Mouse (Mus musculus): ENCODE measurements around the gene Zc3h10. TPM values are rescaled to one million over a fixed set of nuclear protein-coding genes. Genes with fewer than 3 reads are reported as not detected.

Zc3h10 gene
- 23.3 and 24.2 TPM in 2 replicates for polyA plus RNA-seq (2015; fragmentation: Nextera tagmentation; extraction: Ambion mirVana)

GRCm38 (mm10) chr10:128547361-128548032 lies at the start of gene Zc3h10:
Zc3h10 (minus strand) TSS chr10:128547774.
- H3K4me1 ChIP-seq (replicated peaks) = peaks cover 29% of the 10 kb centered on the region
- H3K4me3 ChIP-seq (replicated peaks) = peak within 1 kb of the TSS; percentile 85
- under 1% methylated on average over 50 of the region's 50 CpGs for WGBS
- H3K9me3 ChIP-seq = no peaks in the 10 kb centered on the region
- peaks cover 32% of the 10 kb centered on the region for H3K36me3 ChIP-seq
- no peaks in the 10 kb centered on the region for H3K27me3 ChIP-seq
- peak within 1 kb of the TSS; percentile 95 for H3K9ac ChIP-seq (replicated peaks)
- H3K27ac ChIP-seq = peak within 1 kb of the TSS; percentile 96
- H3K4me2 ChIP-seq (replicated peaks) = peak within 1 kb of the TSS; percentile 78
- ATAC-seq = peak; percentile 90

GRCm38 (mm10) chr10:128592797-128593196 lies 45.2 kb upstream of the Zc3h10 start:
- 68% methylated on average over 5 of the region's 5 CpGs for WGBS

DNA sequence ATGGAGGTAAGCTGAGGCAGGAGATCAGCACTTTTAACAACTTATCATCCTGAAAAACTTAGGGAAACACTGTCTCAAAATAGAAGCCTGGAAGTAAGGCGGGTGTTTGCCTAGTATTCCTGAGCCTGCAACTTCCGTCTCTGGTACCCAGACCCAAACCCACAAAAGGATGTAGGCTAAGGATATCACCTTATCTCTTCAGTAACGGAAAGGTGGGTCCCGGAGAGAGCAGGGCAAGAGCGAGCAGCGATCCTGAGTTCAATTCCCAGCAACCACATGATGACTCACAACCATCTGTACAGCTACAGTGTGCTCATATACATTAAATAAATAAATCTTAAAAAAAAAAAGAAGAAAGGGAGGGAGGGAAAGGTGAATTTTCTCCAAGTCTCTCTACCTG lies 43.9 kb upstream of the Zc3h10 start:
- 91% methylated on average over 6 of the region's 6 CpGs for WGBS
- no peak for ATAC-seq
- Histone ChIP-seq H3K4me2 (replicated peaks) (no peak overlapping the region), H3K36me3 (no peaks in the 10 kb centered on the region), H3K4me3 (replicated peaks) (no peak overlapping the region), H3K9ac (replicated peaks) (no peak overlapping the region), H3K9me3 (no peaks in the 10 kb centered on the region), H3K27me3 (peaks cover 46% of the 10 kb centered on the region), H3K4me1 (replicated peaks) (peaks cover 18% of the 10 kb centered on the region), H3K27ac (no peak overlapping the region)

More at GRCm38 (mm10) chr10:128592797-128593196, 45.2 kb upstream of the Zc3h10 start:
- H3K9ac ChIP-seq (replicated peaks) = no peak overlapping the region
- H3K4me2 ChIP-seq (replicated peaks) = no peak overlapping the region
- no peak overlapping the region for H3K4me3 ChIP-seq (replicated peaks)
- H3K4me1 ChIP-seq (replicated peaks) = peaks cover 18% of the 10 kb centered on the region
- H3K9me3 ChIP-seq = no peaks in the 10 kb centered on the region
- peaks cover 33% of the 10 kb centered on the region for H3K27me3 ChIP-seq
- ATAC-seq = no peak
- H3K27ac ChIP-seq = no peak overlapping the region
- no peaks in the 10 kb centered on the region for H3K36me3 ChIP-seq

DNA sequence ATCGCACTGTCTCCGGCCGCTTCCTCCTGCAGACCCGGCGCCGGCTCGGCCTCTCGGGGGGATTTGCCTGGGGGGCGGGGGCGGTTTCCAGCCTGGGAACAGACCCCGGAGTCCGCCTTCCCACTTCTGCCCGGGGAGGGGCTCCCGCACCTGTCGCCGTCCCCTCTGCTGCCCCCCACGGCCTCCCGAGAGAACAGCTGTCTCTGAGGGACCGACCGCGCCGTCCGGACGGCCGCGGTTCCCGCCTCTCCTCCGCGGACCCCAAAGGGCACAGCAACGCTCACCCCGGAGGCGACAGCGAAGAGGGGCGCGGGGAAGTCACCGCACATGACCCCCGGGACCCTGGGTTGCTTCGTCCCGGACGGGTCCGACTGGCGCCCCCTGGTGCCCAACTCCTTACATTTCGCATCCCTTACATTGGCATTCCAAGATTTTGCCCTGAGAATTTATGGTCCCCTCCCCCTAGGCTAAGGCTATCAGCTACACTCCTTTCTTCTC lies 42.7 kb upstream of the Zc3h10 start:
- no peaks in the 10 kb centered on the region for H3K9me3 ChIP-seq
- peak overlapping the region; percentile 62 for H3K9ac ChIP-seq (replicated peaks)
- peak; percentile 73 for ATAC-seq
- WGBS = 0% methylated on average over 43 of the region's 43 CpGs
- no peaks in the 10 kb centered on the region for H3K36me3 ChIP-seq
- H3K27me3 ChIP-seq = peaks cover 56% of the 10 kb centered on the region
- H3K4me2 ChIP-seq (replicated peaks) = peak overlapping the region; percentile 93
- no peak overlapping the region for H3K27ac ChIP-seq
- peaks cover 18% of the 10 kb centered on the region for H3K4me1 ChIP-seq (replicated peaks)
- H3K4me3 ChIP-seq (replicated peaks) = peak overlapping the region; percentile 62

DNA sequence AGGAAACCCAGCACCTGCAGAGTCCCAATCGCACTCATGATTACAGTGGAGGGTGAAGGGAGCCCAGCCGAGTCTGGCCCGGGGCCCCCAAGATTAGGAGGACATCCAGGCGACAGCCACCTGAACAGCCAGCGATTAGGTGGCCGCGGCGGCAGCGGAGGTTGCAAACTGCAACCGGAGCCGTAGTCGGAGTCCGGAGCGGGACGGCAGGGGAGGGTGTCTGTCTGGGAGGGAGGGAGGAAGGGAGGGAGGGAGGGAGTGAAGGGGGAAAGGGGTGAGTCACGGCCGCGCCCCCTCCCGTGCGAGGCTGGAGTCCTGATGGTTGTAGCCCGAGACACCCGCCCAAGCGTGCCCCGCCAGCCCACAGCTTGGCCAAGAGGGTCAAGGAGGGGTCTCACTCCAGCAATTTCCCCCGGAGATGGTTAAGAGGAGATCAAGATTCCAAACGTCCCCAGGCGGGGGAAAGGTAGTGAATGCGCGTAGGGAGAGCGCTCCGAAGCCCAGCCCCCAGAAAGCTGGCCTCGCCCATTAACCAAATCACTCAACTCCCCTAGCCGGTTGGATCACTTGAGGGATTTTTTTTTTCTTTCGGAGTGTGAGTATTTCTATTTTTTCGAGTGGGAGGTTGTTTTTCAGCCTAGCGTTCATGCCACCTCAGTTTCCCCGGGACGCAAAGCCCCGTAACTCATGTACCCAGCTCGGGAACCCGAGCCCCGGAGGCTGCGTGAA lies 42.1 kb upstream of the Zc3h10 start, which contains the start of gene Erbb3:
TSS of gene Erbb3 (minus strand) at position 189 of the 729 bp plus-strand sequence.
- ATAC-seq = peak; percentile 43

DNA sequence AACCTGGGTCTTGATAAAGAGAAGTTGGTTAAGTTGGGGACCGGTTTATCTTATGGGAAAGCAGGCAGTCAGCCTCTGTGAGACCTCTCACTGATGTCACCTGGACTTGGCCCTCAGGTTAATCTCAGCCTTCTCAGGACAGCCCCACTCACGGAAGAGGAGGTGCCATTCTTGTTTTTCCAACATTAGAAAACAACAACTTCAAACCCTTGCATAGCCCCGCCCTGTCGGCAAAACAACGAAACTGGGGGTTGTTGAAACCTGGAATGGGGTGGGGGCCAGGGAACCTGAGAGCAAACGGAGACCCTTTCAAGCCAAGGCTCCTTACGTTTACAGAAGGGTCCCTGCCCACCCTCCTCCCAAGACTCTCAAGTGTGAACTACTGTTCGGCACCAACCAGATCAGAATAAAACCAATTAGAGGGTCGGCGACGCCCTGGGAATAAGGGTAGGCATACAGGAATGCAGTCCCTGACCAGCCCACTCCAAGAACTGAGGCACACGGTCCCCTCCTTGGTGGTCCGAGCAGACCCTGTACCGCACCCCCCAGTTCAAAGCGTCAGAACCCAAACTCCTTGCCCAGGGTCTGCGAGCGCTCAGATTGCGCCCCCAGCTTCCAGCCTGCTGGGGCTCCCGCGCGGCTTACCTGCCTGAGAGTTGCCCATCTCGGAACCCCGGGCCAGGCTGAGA lies 41.3 kb upstream of the Zc3h10 start:
- Histone ChIP-seq H3K36me3 (no peaks in the 10 kb centered on the region), H3K4me1 (replicated peaks) (peaks cover 18% of the 10 kb centered on the region), H3K4me3 (replicated peaks) (peak overlapping the region; percentile 62), H3K27ac (no peak overlapping the region), H3K9me3 (no peaks in the 10 kb centered on the region), H3K27me3 (peaks cover 69% of the 10 kb centered on the region), H3K4me2 (replicated peaks) (peak overlapping the region; percentile 93), H3K9ac (replicated peaks) (peak overlapping the region; percentile 62; the same call in 1 of the 2 replicates)
- peak; percentile 59; the same call in 1 of the 2 replicates for ATAC-seq
- WGBS = 2% methylated on average over 23 of the region's 23 CpGs

More for the DNA sequence above, 42.1 kb upstream of the Zc3h10 start, which contains the start of gene Erbb3:
- peak within 1 kb of the TSS; percentile 93 for H3K4me2 ChIP-seq (replicated peaks)
- H3K9ac ChIP-seq (replicated peaks) = peak within 1 kb of the TSS; percentile 62
- peak within 1 kb of the TSS; percentile 62 for H3K4me3 ChIP-seq (replicated peaks)
- H3K27ac ChIP-seq = no peak within 1 kb of the TSS
- H3K27me3 ChIP-seq = peaks cover 62% of the 10 kb centered on the region
- H3K4me1 ChIP-seq (replicated peaks) = peaks cover 18% of the 10 kb centered on the region
- H3K36me3 ChIP-seq = no peaks in the 10 kb centered on the region
- WGBS = under 1% methylated on average over 43 of the region's 43 CpGs
- H3K9me3 ChIP-seq = no peaks in the 10 kb centered on the region

DNA sequence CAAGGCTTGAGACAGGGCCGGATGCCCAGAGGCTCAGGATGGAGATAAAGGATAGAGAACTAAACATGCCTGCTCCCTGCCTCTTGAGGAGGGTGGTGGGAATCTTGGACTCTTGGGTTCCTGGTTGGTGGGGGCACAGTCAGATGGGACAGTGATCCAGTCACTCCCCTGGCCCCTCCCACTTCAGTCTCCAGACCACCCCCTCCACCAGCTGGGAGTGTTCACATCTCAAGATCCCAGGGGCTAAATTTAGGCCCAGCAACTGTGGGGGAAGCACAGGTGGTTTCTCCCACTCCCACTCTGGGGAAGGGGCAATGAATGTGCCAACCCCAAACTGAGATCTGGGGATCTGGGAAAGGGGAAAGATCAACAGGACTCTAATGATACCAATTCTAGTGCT lies 40.6 kb upstream of the Zc3h10 start:
- no peaks in the 10 kb centered on the region for H3K9me3 ChIP-seq
- H3K9ac ChIP-seq (replicated peaks) = no peak overlapping the region
- no peak overlapping the region for H3K27ac ChIP-seq
- H3K4me2 ChIP-seq (replicated peaks) = no peak overlapping the region
- peaks cover 18% of the 10 kb centered on the region for H3K4me1 ChIP-seq (replicated peaks)
- no peaks in the 10 kb centered on the region for H3K36me3 ChIP-seq
- H3K27me3 ChIP-seq = peaks cover 74% of the 10 kb centered on the region
- WGBS = 38% methylated on average over 1 of the region's 1 CpGs
- no peak overlapping the region for H3K4me3 ChIP-seq (replicated peaks)
- ATAC-seq = no peak

DNA sequence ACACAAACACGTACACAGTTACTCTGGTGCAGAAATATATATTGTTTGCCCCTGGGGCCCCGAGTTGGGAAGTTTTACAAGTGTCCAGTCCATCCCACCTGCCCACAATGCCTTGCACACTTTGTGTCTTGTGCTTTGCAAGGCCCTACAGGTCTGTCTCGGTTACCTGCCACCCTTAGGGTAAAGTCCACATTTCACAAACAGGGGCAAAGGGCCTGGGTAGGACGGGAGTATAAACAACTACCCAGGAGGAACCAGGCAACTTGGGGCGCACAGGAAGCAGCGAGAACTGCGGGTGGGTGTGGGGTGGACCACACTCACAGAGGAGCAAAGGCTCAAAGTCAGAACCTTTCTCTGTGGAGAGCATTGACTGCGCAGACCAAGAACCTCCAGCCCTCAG lies 40.1 kb upstream of the Zc3h10 start:
- Histone ChIP-seq H3K27ac (no peak overlapping the region), H3K36me3 (no peaks in the 10 kb centered on the region), H3K4me2 (replicated peaks) (no peak overlapping the region), H3K27me3 (peaks cover 74% of the 10 kb centered on the region), H3K4me1 (replicated peaks) (peaks cover 18% of the 10 kb centered on the region), H3K9ac (replicated peaks) (no peak overlapping the region), H3K4me3 (replicated peaks) (no peak overlapping the region), H3K9me3 (no peaks in the 10 kb centered on the region)
- WGBS = 61% methylated on average over 8 of the region's 8 CpGs
- no peak for ATAC-seq

GRCm38 (mm10) chr10:128587120-128587519 lies 39.5 kb upstream of the Zc3h10 start:
- Histone ChIP-seq H3K27ac (no peak overlapping the region), H3K9ac (replicated peaks) (no peak overlapping the region), H3K36me3 (no peaks in the 10 kb centered on the region), H3K4me3 (replicated peaks) (no peak overlapping the region), H3K27me3 (peaks cover 69% of the 10 kb centered on the region), H3K9me3 (no peaks in the 10 kb centered on the region), H3K4me1 (replicated peaks) (peaks cover 18% of the 10 kb centered on the region), H3K4me2 (replicated peaks) (no peak overlapping the region)
- ATAC-seq = no peak
- WGBS = 47% methylated on average over 4 of the region's 4 CpGs

DNA sequence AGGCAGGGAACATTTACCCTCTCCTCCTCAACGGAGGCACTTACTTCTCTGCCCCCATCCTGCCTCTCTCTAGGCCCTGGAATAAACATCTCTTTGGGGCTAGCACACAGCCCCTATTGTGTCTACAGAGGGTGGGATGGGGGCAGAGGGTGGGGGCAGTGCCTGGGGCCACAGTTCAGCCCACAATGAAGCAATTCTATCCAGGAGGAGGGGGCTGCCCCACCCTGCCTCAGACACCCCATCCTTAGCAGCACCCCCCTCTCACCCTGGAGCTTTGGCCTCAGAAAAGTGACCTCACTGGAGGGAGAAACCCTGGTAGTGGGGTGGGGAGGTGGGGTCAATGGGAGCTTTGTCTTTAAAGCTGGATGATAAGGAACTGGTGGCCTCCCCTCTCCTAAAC lies 39.0 kb upstream of the Zc3h10 start:
- Histone ChIP-seq H3K4me2 (replicated peaks) (no peak overlapping the region), H3K36me3 (no peaks in the 10 kb centered on the region), H3K4me3 (replicated peaks) (no peak overlapping the region), H3K9me3 (no peaks in the 10 kb centered on the region), H3K9ac (replicated peaks) (no peak overlapping the region), H3K27me3 (peaks cover 65% of the 10 kb centered on the region), H3K27ac (no peak overlapping the region), H3K4me1 (replicated peaks) (peaks cover 18% of the 10 kb centered on the region)
- 4% methylated on average over 1 of the region's 1 CpGs for WGBS
- ATAC-seq = no peak

DNA sequence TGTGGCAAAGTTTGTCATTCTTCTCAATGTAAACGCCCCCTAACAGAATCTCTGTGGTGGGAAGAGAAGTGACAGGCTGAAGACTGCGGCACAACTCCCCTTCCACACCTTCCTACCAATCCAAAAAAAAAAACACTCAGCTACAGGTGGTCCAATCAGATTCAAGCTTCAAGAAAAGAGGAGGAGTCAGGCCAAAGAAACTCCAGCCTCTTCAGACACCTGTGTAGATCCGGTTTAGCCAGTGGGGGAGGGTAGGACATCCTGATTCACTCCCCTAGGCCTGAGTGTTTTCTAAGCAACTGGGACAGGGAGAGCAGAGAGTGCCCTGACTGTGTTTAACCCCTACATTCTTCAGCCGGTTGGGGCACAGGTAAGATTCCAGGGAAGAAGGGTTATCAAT lies 36.8 kb upstream of the Zc3h10 start:
- Histone ChIP-seq H3K36me3 (no peaks in the 10 kb centered on the region), H3K4me1 (replicated peaks) (peaks cover 5% of the 10 kb centered on the region), H3K9me3 (no peaks in the 10 kb centered on the region), H3K27me3 (peaks cover 57% of the 10 kb centered on the region), H3K4me3 (replicated peaks) (no peak overlapping the region), H3K4me2 (replicated peaks) (no peak overlapping the region), H3K9ac (replicated peaks) (no peak overlapping the region), H3K27ac (no peak overlapping the region)
- WGBS = 17% methylated on average over 4 of the region's 4 CpGs
- ATAC-seq = no peak

DNA sequence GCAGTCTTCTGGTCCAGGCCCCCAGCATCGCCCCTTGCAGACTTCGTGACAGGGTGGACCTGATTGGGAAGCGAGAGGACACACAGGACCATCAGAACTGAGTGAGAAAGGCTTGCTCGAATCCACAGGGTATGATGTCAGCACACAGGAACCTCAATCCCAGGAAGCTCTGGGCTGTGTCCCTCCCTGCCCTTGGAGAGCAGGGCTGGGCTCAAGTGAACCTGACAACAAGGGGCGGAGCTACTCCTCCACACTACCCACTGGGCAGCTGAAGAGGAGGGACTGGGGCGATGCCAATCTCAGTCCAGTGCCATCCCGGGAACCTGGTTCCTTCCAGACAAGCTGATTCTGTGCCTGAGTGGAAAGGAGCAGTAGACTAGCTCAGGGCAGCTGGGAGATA lies 36.1 kb upstream of the Zc3h10 start:
- no peak overlapping the region for H3K27ac ChIP-seq
- H3K27me3 ChIP-seq = peaks cover 50% of the 10 kb centered on the region
- no peak overlapping the region for H3K4me3 ChIP-seq (replicated peaks)
- no peaks in the 10 kb centered on the region for H3K4me1 ChIP-seq (replicated peaks)
- 18% methylated on average over 7 of the region's 7 CpGs for WGBS
- no peak for ATAC-seq
- no peaks in the 10 kb centered on the region for H3K36me3 ChIP-seq
- H3K4me2 ChIP-seq (replicated peaks) = no peak overlapping the region
- H3K9me3 ChIP-seq = no peaks in the 10 kb centered on the region
- no peak overlapping the region for H3K9ac ChIP-seq (replicated peaks)

Data from midbrain, embryonic 13.5 days (tissue).